Comparison of ENCODE assay signal across 9 mouse cellular contexts in genomic region chr19:6063081-6063480, GRCm38 (mm10). TPM values are rescaled to one million over a fixed set of nuclear protein-coding genes. Genes with fewer than 3 reads are reported as not detected.
DNase-seq lines count a peak whose midpoint lies in the region; ATAC-seq and TF ChIP-seq lines count a peak whose summit lies in the region.
"Had no signal": no experiment of that assay in that cellular context is flagged by ENCODE, and none has a peak within 500 bp of the region (broad histone marks: within the 10 kb centered on the region; RNA-seq: fewer than 3 reads in every experiment).

No protein-coding gene starts in this region.

- WGBS in heart, embryonic 12.5 days, result 91% methylated on average over 6 of the region's 6 CpGs
- WGBS in heart, embryonic 10.5 days, result 88% methylated on average over 6 of the region's 6 CpGs
- WGBS in midbrain, embryonic 13.5 days, result 93% methylated on average over 6 of the region's 6 CpGs
- 98% methylated on average over 6 of the region's 6 CpGs for WGBS in midbrain, postnatal 0 days
- 97% methylated on average over 6 of the region's 6 CpGs for WGBS in limb, embryonic 10.5 days
- 94% methylated on average over 6 of the region's 6 CpGs for WGBS in neural tube, embryonic 12.5 days
- WGBS in heart, embryonic 11.5 days (ENCODE audit: insufficient replicate concordance), result 94% methylated on average over 6 of the region's 6 CpGs

- peaks cover 17% of the 10 kb centered on the region for H3K36me3 ChIP-seq in heart, embryonic 12.5 days
- peaks cover 15% of the 10 kb centered on the region for H3K36me3 ChIP-seq in heart, embryonic 10.5 days
- peaks cover 10% of the 10 kb centered on the region for H3K36me3 ChIP-seq in midbrain, embryonic 13.5 days
- no peaks in the 10 kb centered on the region for H3K36me3 ChIP-seq in midbrain, postnatal 0 days (ENCODE audit: insufficient read depth, low read length)
- H3K36me3 ChIP-seq in limb, embryonic 10.5 days, result peaks cover 34% of the 10 kb centered on the region
- H3K36me3 ChIP-seq in neural tube, embryonic 12.5 days, result peaks cover 12% of the 10 kb centered on the region; the same call in 1 of the 2 replicates
- H3K36me3 ChIP-seq in heart, embryonic 11.5 days (ENCODE audit: control insufficient read depth, insufficient read depth, low read length), result no peaks in the 10 kb centered on the region

- no peak for ATAC-seq in heart, embryonic 12.5 days (ENCODE audit: insufficient number of reproducible peaks, low FRiP score)
- no peak for ATAC-seq in midbrain, embryonic 13.5 days
- no peak for ATAC-seq in midbrain, postnatal 0 days (ENCODE audit: low FRiP score)
- no peak for ATAC-seq in neural tube, embryonic 12.5 days (ENCODE audit: low FRiP score, low read depth)
- ATAC-seq in heart, embryonic 11.5 days (replicated peaks; ENCODE audit: insufficient number of reproducible peaks, low FRiP score, low TSS enrichment), result no peak

- H3K9me3 ChIP-seq in heart, embryonic 12.5 days (replicated peaks), result no peaks in the 10 kb centered on the region
- H3K9me3 ChIP-seq in heart, embryonic 10.5 days, result no peaks in the 10 kb centered on the region
- no peaks in the 10 kb centered on the region for H3K9me3 ChIP-seq in midbrain, embryonic 13.5 days
- H3K9me3 ChIP-seq in midbrain, postnatal 0 days (ENCODE audit: low read length), result no peaks in the 10 kb centered on the region
- H3K9me3 ChIP-seq in limb, embryonic 10.5 days (replicated peaks), result no peaks in the 10 kb centered on the region
- no peaks in the 10 kb centered on the region for H3K9me3 ChIP-seq in neural tube, embryonic 12.5 days
- H3K9me3 ChIP-seq in heart, embryonic 11.5 days (replicated peaks; ENCODE audit: control insufficient read depth, low read length), result no peaks in the 10 kb centered on the region

- no peak overlapping the region for H3K27ac ChIP-seq in heart, embryonic 12.5 days (ENCODE audit: poor library complexity, severe bottlenecking)
- no peak overlapping the region for H3K27ac ChIP-seq in heart, embryonic 10.5 days
- H3K27ac ChIP-seq in midbrain, embryonic 13.5 days, result no peak overlapping the region
- H3K27ac ChIP-seq in midbrain, postnatal 0 days (ENCODE audit: low read depth, low read length), result no peak overlapping the region
- no peak overlapping the region for H3K27ac ChIP-seq in limb, embryonic 10.5 days
- H3K27ac ChIP-seq in neural tube, embryonic 12.5 days, result no peak overlapping the region
- H3K27ac ChIP-seq in heart, embryonic 11.5 days (ENCODE audit: low read depth, low read length), result no peak overlapping the region

- H3K4me3 ChIP-seq in heart, embryonic 12.5 days, result no peak overlapping the region
- H3K4me3 ChIP-seq in heart, embryonic 10.5 days, result no peak overlapping the region
- peak overlapping the region; percentile 91; the same call in 1 of the 2 replicates for H3K4me3 ChIP-seq in midbrain, embryonic 13.5 days (replicated peaks)
- no peak overlapping the region for H3K4me3 ChIP-seq in midbrain, postnatal 0 days (ENCODE audit: low read depth, low read length)
- peak overlapping the region; percentile 88 for H3K4me3 ChIP-seq in limb, embryonic 10.5 days
- H3K4me3 ChIP-seq in neural tube, embryonic 12.5 days, result no peak overlapping the region
- no peak overlapping the region for H3K4me3 ChIP-seq in heart, embryonic 11.5 days (ENCODE audit: low read depth, low read length)

- no peaks in the 10 kb centered on the region for H3K27me3 ChIP-seq in heart, embryonic 12.5 days (replicated peaks)
- H3K27me3 ChIP-seq in heart, embryonic 10.5 days (ENCODE audit: insufficient read depth, poor library complexity, severe bottlenecking), result no peaks in the 10 kb centered on the region
- H3K27me3 ChIP-seq in midbrain, embryonic 13.5 days, result no peaks in the 10 kb centered on the region
- H3K27me3 ChIP-seq in midbrain, postnatal 0 days (ENCODE audit: insufficient read depth, low read length), result no peaks in the 10 kb centered on the region
- H3K27me3 ChIP-seq in limb, embryonic 10.5 days (ENCODE audit: low read depth, poor library complexity, severe bottlenecking), result no peaks in the 10 kb centered on the region
- H3K27me3 ChIP-seq in neural tube, embryonic 12.5 days (replicated peaks), result no peaks in the 10 kb centered on the region
- no peaks in the 10 kb centered on the region for H3K27me3 ChIP-seq in heart, embryonic 11.5 days (ENCODE audit: control insufficient read depth, insufficient read depth, low read length)

- peaks cover 45% of the 10 kb centered on the region for H3K4me1 ChIP-seq in heart, embryonic 12.5 days (replicated peaks)
- H3K4me1 ChIP-seq in heart, embryonic 10.5 days, result peaks cover 52% of the 10 kb centered on the region
- H3K4me1 ChIP-seq in midbrain, embryonic 13.5 days (replicated peaks), result peaks cover 65% of the 10 kb centered on the region
- peaks cover 18% of the 10 kb centered on the region for H3K4me1 ChIP-seq in midbrain, postnatal 0 days (ENCODE audit: insufficient read depth, low read length)
- peaks cover 54% of the 10 kb centered on the region for H3K4me1 ChIP-seq in limb, embryonic 10.5 days
- H3K4me1 ChIP-seq in neural tube, embryonic 12.5 days, result peaks cover 52% of the 10 kb centered on the region
- H3K4me1 ChIP-seq in heart, embryonic 11.5 days (ENCODE audit: control insufficient read depth, insufficient read depth, low read length), result peaks cover 34% of the 10 kb centered on the region

- DNase-seq in heart, embryonic 10.5 days (ENCODE audit: low spot score), result no peak
- DNase-seq in midbrain, postnatal 0 days (ENCODE audit: low spot score), result no peak
- no peak for DNase-seq in limb, embryonic 10.5 days (ENCODE audit: low spot score)
- no peak for DNase-seq in adrenal gland, postnatal 14 days
- DNase-seq: cerebellum, postnatal 36 days had no signal

- no peak overlapping the region for H3K9ac ChIP-seq in heart, embryonic 12.5 days
- H3K9ac ChIP-seq in midbrain, embryonic 13.5 days (replicated peaks), result peak overlapping the region; percentile 98
- no peak overlapping the region for H3K9ac ChIP-seq in midbrain, postnatal 0 days (replicated peaks; ENCODE audit: low read length, poor library complexity, severe bottlenecking)
- no peak overlapping the region for H3K9ac ChIP-seq in neural tube, embryonic 12.5 days
- no peak overlapping the region; the same call in 1 of the 2 replicates for H3K9ac ChIP-seq in heart, embryonic 11.5 days (ENCODE audit: low read depth, low read length)

- no peak for TF ChIP-seq CTCF in midbrain, postnatal 0 days (IDR thresholded peaks at IDR 0.05)

- H3K4me2 ChIP-seq in heart, embryonic 12.5 days, result peak overlapping the region; percentile 97; the same call in 1 of the 2 replicates
- H3K4me2 ChIP-seq in midbrain, embryonic 13.5 days (replicated peaks), result peak overlapping the region; percentile 99
- H3K4me2 ChIP-seq in midbrain, postnatal 0 days (ENCODE audit: low read depth, low read length, poor library complexity, severe bottlenecking), result no peak overlapping the region
- H3K4me2 ChIP-seq in neural tube, embryonic 12.5 days (replicated peaks), result peak overlapping the region; percentile 100; the same call in 1 of the 2 replicates
- no peak overlapping the region for H3K4me2 ChIP-seq in heart, embryonic 11.5 days

RNA-seq across cellular contexts. Expression of gene Znhit2, which starts 2.1 kb away (rescaled TPM):
- polyA plus RNA-seq in heart, embryonic 12.5 days (2016; fragmentation: Nextera tagmentation; extraction: Ambion mirVana), result 23.9 and 24.9 TPM in 2 replicates
- polyA plus RNA-seq in heart, embryonic 10.5 days (2016; fragmentation: Nextera tagmentation; extraction: Ambion mirVana), result 26.9 and 33.4 TPM in 2 replicates
- 27.4 and 33.1 TPM in 2 replicates for polyA plus RNA-seq in midbrain, embryonic 13.5 days (2015; fragmentation: Nextera tagmentation; extraction: Ambion mirVana)
- 53.3 and 59.1 TPM in 2 replicates for total RNA-seq in midbrain, postnatal 0 days (2014; rRNA removed)
- polyA plus RNA-seq in midbrain, postnatal 0 days (2015; fragmentation: Nextera tagmentation; extraction: Ambion mirVana), result 40.4 and 41.0 TPM in 2 replicates
- polyA plus RNA-seq in limb, embryonic 10.5 days (2016; fragmentation: Nextera tagmentation; extraction: Ambion mirVana), result 35.2 and 36.1 TPM in 2 replicates
- polyA plus RNA-seq in neural tube, embryonic 12.5 days (2016; fragmentation: Nextera tagmentation; extraction: Ambion mirVana), result 34.3 and 38.2 TPM in 2 replicates
- 24.9 and 25.3 TPM in 2 replicates for total RNA-seq in adrenal gland, postnatal 14 days (2021)
- 27.1 and 27.5 TPM in 2 replicates for polyA plus RNA-seq in heart, embryonic 11.5 days (2014; fragmentation: Nextera tagmentation; extraction: Ambion mirVana)

RNA-seq across cellular contexts. Expression of gene Tm7sf2, which starts 5.1 kb away (rescaled TPM):
- 8.4 and 9.2 TPM in 2 replicates for polyA plus RNA-seq in heart, embryonic 12.5 days (2016; fragmentation: Nextera tagmentation; extraction: Ambion mirVana)
- polyA plus RNA-seq in heart, embryonic 10.5 days (2016; fragmentation: Nextera tagmentation; extraction: Ambion mirVana), result 13.7 and 18.8 TPM in 2 replicates
- 44.1 and 45.9 TPM in 2 replicates for polyA plus RNA-seq in midbrain, embryonic 13.5 days (2015; fragmentation: Nextera tagmentation; extraction: Ambion mirVana)
- total RNA-seq in midbrain, postnatal 0 days (2014; rRNA removed), result 79.5 and 98.1 TPM in 2 replicates
- 50.2 and 51.6 TPM in 2 replicates for polyA plus RNA-seq in midbrain, postnatal 0 days (2015; fragmentation: Nextera tagmentation; extraction: Ambion mirVana)
- polyA plus RNA-seq in limb, embryonic 10.5 days (2016; fragmentation: Nextera tagmentation; extraction: Ambion mirVana), result 24.4 and 28.8 TPM in 2 replicates
- 44.3 and 45.9 TPM in 2 replicates for polyA plus RNA-seq in neural tube, embryonic 12.5 days (2016; fragmentation: Nextera tagmentation; extraction: Ambion mirVana)
- total RNA-seq in adrenal gland, postnatal 14 days (2021), result 9.5 and 19.3 TPM in 2 replicates
- 10.1 and 11.9 TPM in 2 replicates for polyA plus RNA-seq in heart, embryonic 11.5 days (2014; fragmentation: Nextera tagmentation; extraction: Ambion mirVana)

RNA-seq across cellular contexts. Expression of gene Fau, which starts 5.4 kb away (rescaled TPM):
- 503 and 513 TPM in 2 replicates for polyA plus RNA-seq in heart, embryonic 12.5 days (2016; fragmentation: Nextera tagmentation; extraction: Ambion mirVana)
- polyA plus RNA-seq in heart, embryonic 10.5 days (2016; fragmentation: Nextera tagmentation; extraction: Ambion mirVana), result 570 and 662 TPM in 2 replicates
- polyA plus RNA-seq in midbrain, embryonic 13.5 days (2015; fragmentation: Nextera tagmentation; extraction: Ambion mirVana), result 632 and 647 TPM in 2 replicates
- total RNA-seq in midbrain, postnatal 0 days (2014; rRNA removed), result 494 and 628 TPM in 2 replicates
- polyA plus RNA-seq in midbrain, postnatal 0 days (2015; fragmentation: Nextera tagmentation; extraction: Ambion mirVana), result 587 and 625 TPM in 2 replicates
- polyA plus RNA-seq in limb, embryonic 10.5 days (2016; fragmentation: Nextera tagmentation; extraction: Ambion mirVana), result 820 and 955 TPM in 2 replicates
- polyA plus RNA-seq in neural tube, embryonic 12.5 days (2016; fragmentation: Nextera tagmentation; extraction: Ambion mirVana), result 635 and 643 TPM in 2 replicates
- total RNA-seq in adrenal gland, postnatal 14 days (2021), result 956 and 1,133 TPM in 2 replicates
- 586 and 633 TPM in 2 replicates for polyA plus RNA-seq in heart, embryonic 11.5 days (2014; fragmentation: Nextera tagmentation; extraction: Ambion mirVana)

RNA-seq across cellular contexts. Expression of gene Mrpl49, which starts 5.5 kb away (rescaled TPM):
- 58.5 and 64.4 TPM in 2 replicates for polyA plus RNA-seq in heart, embryonic 12.5 days (2016; fragmentation: Nextera tagmentation; extraction: Ambion mirVana)
- 71.4 and 85.0 TPM in 2 replicates for polyA plus RNA-seq in heart, embryonic 10.5 days (2016; fragmentation: Nextera tagmentation; extraction: Ambion mirVana)
- 73.7 and 74.7 TPM in 2 replicates for polyA plus RNA-seq in midbrain, embryonic 13.5 days (2015; fragmentation: Nextera tagmentation; extraction: Ambion mirVana)
- total RNA-seq in midbrain, postnatal 0 days (2014; rRNA removed), result 34.7 and 37.3 TPM in 2 replicates
- 50.0 and 55.8 TPM in 2 replicates for polyA plus RNA-seq in midbrain, postnatal 0 days (2015; fragmentation: Nextera tagmentation; extraction: Ambion mirVana)
- 90.3 and 91.4 TPM in 2 replicates for polyA plus RNA-seq in limb, embryonic 10.5 days (2016; fragmentation: Nextera tagmentation; extraction: Ambion mirVana)
- polyA plus RNA-seq in neural tube, embryonic 12.5 days (2016; fragmentation: Nextera tagmentation; extraction: Ambion mirVana), result 66.0 and 68.6 TPM in 2 replicates
- total RNA-seq in adrenal gland, postnatal 14 days (2021), result 59.7 and 68.2 TPM in 2 replicates
- 70.7 and 75.3 TPM in 2 replicates for polyA plus RNA-seq in heart, embryonic 11.5 days (2014; fragmentation: Nextera tagmentation; extraction: Ambion mirVana)

RNA-seq across cellular contexts. Expression of gene Vps51, which starts 13.9 kb away (rescaled TPM):
- polyA plus RNA-seq in heart, embryonic 12.5 days (2016; fragmentation: Nextera tagmentation; extraction: Ambion mirVana), result 45.1 and 50.2 TPM in 2 replicates
- polyA plus RNA-seq in heart, embryonic 10.5 days (2016; fragmentation: Nextera tagmentation; extraction: Ambion mirVana), result 57.3 and 60.5 TPM in 2 replicates
- 90.8 and 91.4 TPM in 2 replicates for polyA plus RNA-seq in midbrain, embryonic 13.5 days (2015; fragmentation: Nextera tagmentation; extraction: Ambion mirVana)
- 95.7 and 114 TPM in 2 replicates for total RNA-seq in midbrain, postnatal 0 days (2014; rRNA removed)
- 92.4 and 101 TPM in 2 replicates for polyA plus RNA-seq in midbrain, postnatal 0 days (2015; fragmentation: Nextera tagmentation; extraction: Ambion mirVana)
- 62.1 and 75.7 TPM in 2 replicates for polyA plus RNA-seq in limb, embryonic 10.5 days (2016; fragmentation: Nextera tagmentation; extraction: Ambion mirVana)
- 79.4 and 80.6 TPM in 2 replicates for polyA plus RNA-seq in neural tube, embryonic 12.5 days (2016; fragmentation: Nextera tagmentation; extraction: Ambion mirVana)
- total RNA-seq in adrenal gland, postnatal 14 days (2021), result 44.9 and 47.9 TPM in 2 replicates
- polyA plus RNA-seq in heart, embryonic 11.5 days (2014; fragmentation: Nextera tagmentation; extraction: Ambion mirVana), result 38.9 and 43.7 TPM in 2 replicates

Comparison
In these comparisons a context has a peak if more than half of its experiments do, and no peak if none do; other contexts are left out.
1. H3K4me2 ChIP-seq: peak in heart, embryonic 12.5 days (single experiment), midbrain, embryonic 13.5 days (single experiment) and neural tube, embryonic 12.5 days (single experiment); none in midbrain, postnatal 0 days (single experiment) and heart, embryonic 11.5 days (single experiment).
2. H3K4me3 ChIP-seq: peak in midbrain, embryonic 13.5 days (single experiment) and limb, embryonic 10.5 days (single experiment); none in heart, embryonic 12.5 days (single experiment), heart, embryonic 10.5 days (single experiment), midbrain, postnatal 0 days (single experiment), neural tube, embryonic 12.5 days (single experiment) and heart, embryonic 11.5 days (single experiment).